Mouse (Mus musculus): ENCODE measurements around the gene Dus4l.

GRCm38 (mm10) chr12:31594296-31594695, 60.3 kb downstream of the Dus4l start:
- no peak for TF ChIP-seq CTCF (IDR thresholded peaks at IDR 0.05; ENCODE audit: low read depth)
- no peak for TF ChIP-seq EP300 (optimal IDR thresholded peaks at IDR 0.05)
